Mouse (Mus musculus): ENCODE measurements at regions not wholly inside any gene's neighbourhood (a gene's known extent, or its start where the extent isn't known, plus 50 kb on each side); places are given as distances from the start of the nearest gene placed in this dataset.

GRCm38 (mm10) chr10:107966996-107967395, 55.1 kb upstream of the Otogl start:
- H3K36me3 ChIP-seq, result no peaks in the 10 kb centered on the region
- 93% methylated on average over 11 of the region's 11 CpGs for WGBS
- ATAC-seq (ENCODE audit: low FRiP score), result no peak
- H3K27ac ChIP-seq (replicated peaks), result no peak overlapping the region
- no peak overlapping the region for H3K4me3 ChIP-seq (replicated peaks)
- H3K4me2 ChIP-seq, result no peak overlapping the region
- no peaks in the 10 kb centered on the region for H3K9me3 ChIP-seq (replicated peaks)
- H3K4me1 ChIP-seq, result no peaks in the 10 kb centered on the region
- H3K9ac ChIP-seq (replicated peaks), result no peak overlapping the region
- H3K27me3 ChIP-seq (replicated peaks), result no peaks in the 10 kb centered on the region

- H3K9me3 ChIP-seq (replicated peaks), result no peaks in the 10 kb centered on the region
- WGBS, result 76% methylated on average over 1 of the region's 1 CpGs
- H3K9ac ChIP-seq (replicated peaks), result no peak overlapping the region
- H3K4me1 ChIP-seq, result no peaks in the 10 kb centered on the region
- no peaks in the 10 kb centered on the region for H3K27me3 ChIP-seq (replicated peaks)
- no peaks in the 10 kb centered on the region for H3K36me3 ChIP-seq
- no peak overlapping the region for H3K27ac ChIP-seq (replicated peaks)
- no peak overlapping the region for H3K4me3 ChIP-seq (replicated peaks)
- H3K4me2 ChIP-seq, result no peak overlapping the region
- ATAC-seq (ENCODE audit: low FRiP score), result no peak
Measured at GRCm38 (mm10) chr10:107964022-107964421, 52.1 kb upstream of the Otogl start.

GRCm38 (mm10) chr10:107962130-107962529, 50.2 kb upstream of the Otogl start:
- Histone ChIP-seq H3K36me3 (no peaks in the 10 kb centered on the region), H3K27me3 (replicated peaks) (no peaks in the 10 kb centered on the region), H3K4me1 (no peaks in the 10 kb centered on the region), H3K9me3 (replicated peaks) (no peaks in the 10 kb centered on the region), H3K4me3 (replicated peaks) (no peak overlapping the region), H3K27ac (replicated peaks) (no peak overlapping the region), H3K9ac (replicated peaks) (no peak overlapping the region), H3K4me2 (no peak overlapping the region)
- ATAC-seq (ENCODE audit: low FRiP score), result no peak
- WGBS, result 93% methylated on average over 3 of the region's 3 CpGs
